Mouse (Mus musculus): Measurements from ENCODE around the gene Rnf43.

The Rnf43 gene

DNA sequence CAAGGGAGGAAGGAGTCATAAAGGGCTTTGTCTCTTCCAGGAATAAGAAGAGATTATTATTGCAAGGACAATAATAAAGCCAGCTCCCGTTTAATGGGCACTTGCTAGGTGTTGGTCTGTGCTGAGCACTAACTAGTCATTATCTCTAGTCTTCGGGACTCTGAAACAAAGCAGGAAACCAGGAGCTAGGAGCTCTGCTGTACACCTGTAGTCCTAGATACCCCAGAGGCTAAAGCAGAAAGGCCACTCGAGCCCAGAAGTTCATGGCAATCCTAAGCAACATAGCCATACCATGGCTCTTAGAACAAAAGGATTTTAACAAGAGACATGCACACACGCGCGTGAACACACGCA, 47.7 kb downstream of the Rnf43 start:
- no peak for DNase-seq (ENCODE audit: low spot score)

DNA sequence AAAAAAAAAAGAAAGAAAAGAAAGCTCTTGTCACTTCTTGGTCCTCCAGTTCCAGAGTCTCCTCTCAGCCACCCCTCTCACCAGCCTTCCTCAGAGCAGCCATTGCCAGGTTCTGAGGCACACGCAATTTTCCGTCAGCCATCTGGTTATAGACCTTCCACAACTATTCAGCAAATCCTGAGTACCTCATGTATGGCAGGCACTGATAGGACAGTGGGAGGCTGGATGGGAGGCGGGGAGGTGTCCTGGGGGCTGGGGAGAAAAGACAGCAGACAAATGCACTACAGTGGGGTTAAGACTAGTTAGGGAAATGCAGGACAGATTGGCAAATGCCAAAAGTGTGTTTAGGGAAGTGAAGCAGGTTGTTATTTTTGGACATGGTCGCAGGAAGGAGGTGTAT, 49.7 kb downstream of the Rnf43 start:
- no peak for DNase-seq (ENCODE audit: low spot score)

DNA sequence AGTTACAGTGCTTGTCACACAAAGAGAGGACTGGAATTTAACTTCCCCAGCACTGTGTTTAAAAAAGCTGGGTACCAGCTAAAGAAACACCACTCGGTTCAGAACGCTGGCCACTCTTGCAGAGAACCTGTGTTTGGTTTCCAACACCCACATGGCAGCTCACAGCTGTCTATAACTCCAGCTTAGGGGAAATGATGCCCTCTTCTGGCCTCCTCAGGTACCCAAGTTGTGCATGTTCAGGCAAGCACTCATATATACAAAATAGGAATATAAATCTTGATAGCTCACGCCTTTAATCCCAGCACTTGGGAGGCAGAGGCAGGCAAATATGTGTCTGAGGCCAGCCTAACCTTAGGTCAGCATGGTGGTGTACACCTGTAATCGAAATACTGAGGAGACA, 53.5 kb downstream of the Rnf43 start:
- no peak for DNase-seq (ENCODE audit: low spot score)

DNA sequence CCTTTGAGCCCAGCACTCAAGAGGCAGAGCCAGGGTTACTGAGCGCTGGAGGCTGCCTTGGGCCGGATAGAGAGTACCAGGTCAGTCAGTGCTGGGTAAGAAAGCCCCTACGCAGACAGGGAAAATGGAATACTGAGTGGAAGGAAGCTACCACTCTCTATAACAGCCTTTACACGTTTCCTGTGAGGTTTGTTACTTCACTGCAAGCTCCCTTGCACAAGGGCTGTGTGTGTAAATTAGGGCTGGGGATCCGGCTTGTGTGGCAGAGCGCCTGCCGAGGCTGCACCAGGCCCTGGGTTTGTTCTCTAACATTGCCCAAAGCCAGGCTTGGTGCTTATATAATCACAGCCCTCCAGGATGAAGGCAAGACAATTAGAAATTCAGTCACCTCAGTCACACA, 57.0 kb downstream of the Rnf43 start:
- no peak for DNase-seq (ENCODE audit: low spot score)

DNA sequence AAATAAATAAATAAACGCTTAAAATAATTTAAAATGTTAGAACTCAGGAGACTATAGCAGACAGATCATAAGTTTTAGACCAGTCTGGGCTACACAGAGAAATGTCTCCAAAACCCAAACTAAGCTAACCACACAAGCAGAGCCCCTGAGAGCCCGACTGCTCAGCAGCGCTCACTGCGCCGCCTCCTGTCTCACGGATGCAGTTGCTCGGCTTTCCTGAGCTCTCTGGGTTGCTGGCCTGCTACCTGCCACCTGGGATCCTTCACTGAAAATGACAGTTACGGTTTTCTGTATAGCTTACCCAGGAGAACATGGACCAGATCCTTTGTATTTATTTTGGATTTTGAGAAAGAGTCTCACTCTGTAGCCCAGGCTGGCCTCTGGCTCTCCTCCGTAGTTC, 57.8 kb downstream of the Rnf43 start:
- DNase-seq (ENCODE audit: low spot score) = peak; percentile 79

DNA sequence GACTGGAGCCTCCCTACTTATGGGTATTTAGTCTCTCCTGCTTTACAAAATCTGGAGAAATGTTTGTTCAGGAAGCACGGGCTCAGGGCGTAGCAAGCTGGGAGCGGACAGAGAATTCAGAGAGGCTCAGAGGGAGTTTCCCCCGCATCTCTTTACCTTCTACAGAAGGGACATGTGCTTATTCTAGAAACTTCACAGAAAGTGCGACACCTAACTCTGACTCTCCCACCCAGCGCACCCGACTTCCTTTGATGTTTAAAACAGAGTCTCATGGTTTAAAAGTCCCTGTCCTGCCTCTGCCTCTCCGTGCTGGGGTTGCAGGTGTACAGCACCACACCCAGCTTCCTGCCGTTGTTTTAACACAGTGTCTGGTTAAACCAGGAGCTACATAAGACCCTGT, 58.3 kb downstream of the Rnf43 start:
- peak; percentile 90 for DNase-seq (ENCODE audit: low spot score)

DNA sequence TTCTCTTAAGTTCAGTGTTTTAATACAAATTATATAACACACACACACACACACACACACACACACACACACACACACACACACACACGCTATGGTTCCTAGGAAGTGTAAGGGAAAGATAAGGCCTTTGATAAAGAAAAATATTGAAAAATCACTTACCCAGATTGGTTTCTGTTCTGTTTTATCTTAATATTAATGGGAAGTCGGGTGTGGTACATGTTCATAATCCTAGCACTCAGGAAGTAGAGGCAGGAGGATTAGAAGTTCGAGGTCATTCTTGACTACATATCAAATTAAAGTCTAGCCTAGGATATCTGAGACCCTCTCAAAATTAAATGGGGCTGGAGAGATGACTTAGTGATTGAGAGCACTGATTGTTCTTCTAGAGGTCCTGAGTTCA, 59.6 kb downstream of the Rnf43 start:
- DNase-seq (ENCODE audit: low spot score) = no peak

DNA sequence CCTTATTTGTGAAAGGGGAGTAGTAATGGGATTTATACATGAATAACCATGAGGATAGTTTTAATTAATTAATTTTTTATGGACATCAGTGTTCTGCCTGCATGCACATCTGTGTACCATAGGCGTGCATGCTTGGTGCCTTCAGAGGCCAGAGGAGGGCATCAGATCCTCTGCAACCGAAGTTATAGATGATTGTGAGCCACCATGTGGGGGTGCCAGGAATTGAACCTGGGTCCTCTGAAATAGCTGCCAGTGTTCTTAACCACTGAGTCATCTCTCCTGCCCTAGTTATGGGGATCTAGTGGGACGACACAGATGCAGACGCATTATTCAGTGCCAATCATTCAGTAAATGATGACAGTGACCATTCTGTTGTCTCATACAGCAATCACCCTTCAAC, 60.4 kb downstream of the Rnf43 start:
- DNase-seq (ENCODE audit: low spot score) = no peak

DNA sequence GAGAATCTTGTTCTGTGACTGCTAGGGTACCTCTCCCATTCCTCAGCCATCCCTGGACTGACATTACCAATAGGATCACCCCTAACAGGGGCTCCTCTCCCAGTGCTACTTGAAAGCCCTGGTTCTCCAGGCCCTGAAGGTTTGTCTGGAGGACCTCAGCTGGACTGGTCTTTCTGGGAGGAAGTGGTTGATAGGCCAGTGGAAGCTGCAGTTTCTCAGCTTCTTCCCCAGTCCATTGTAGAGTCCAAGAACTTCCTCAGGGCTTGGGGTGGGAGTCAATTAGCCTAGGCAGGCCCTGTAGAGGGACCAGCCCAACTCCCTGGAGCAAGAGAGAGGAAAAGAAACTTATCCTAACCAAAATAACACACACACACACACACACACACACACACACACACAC, 63.0 kb downstream of the Rnf43 start:
- DNase-seq (ENCODE audit: low spot score) = no peak

DNA sequence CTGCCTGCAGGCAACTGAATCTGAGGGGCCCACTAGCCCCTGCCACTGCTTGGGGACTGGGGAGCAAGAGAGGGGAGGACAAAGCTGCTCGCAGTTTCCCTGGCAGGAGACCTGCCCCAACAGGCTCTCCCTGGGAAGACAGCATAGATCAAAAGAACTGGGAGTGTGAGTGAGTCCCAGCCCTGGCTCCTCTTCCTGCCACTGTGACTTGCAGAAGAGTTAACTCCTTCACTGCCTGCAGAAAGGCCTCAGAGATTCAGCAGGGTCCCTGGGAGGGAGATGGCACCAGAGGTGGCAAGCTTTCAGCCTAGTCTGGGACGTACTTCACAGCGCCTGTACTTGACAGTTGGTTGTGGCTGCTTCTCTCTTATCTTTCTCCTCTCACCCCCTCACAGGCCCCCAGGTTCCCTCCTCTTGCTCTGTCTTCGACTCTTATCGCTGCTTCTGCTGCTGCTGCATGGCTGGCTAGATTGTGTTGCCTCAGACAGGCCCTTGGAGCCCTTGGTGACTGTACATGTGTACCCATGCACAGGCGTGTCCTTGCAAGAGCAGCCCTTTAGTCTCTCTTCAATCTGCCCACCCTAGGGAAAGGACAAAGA, 63.5 kb downstream of the Rnf43 start:
- DNase-seq (ENCODE audit: low spot score) = peak; percentile 21

DNA sequence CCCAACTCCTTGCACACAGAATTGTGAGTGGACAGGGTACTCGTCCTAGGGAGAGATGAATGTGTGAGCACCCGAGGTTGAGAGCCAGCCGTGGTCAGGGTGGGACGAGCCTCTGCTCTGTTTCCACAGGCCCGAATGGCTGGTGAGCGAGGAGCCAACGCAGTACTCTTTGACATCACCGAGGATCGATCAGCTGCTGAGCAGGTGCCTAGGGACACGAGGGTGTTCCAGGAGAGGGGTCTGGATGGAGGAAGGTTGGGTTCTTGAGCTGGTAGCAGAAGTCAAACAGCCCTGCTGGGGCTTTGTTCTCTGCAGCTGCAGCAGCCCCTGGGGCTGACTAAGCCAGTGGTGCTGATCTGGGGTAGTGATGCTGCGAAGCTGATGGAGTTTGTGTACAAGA, 64.5 kb downstream of the Rnf43 start:
- DNase-seq (ENCODE audit: low spot score) = no peak

DNA sequence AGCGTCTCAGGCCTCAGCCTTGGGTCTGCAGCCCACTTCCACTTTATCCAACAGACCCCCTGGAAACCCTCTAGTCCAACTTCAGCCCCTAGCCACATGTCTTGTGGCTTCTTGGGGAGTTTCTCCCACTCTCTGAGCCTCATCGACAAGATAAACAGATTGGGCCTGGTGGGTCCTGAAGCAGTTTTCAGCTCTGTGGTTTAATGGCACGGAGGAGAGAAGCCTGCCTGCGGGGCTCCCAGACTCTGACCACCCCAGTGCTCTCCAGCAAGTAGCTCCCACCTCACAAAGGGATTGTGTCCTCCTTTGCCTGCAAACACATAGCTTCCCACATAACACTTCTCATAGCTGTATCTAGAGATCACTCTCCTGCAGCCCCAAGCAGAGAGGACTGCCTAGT, 64.9 kb downstream of the Rnf43 start:
- DNase-seq (ENCODE audit: low spot score) = no peak

DNA sequence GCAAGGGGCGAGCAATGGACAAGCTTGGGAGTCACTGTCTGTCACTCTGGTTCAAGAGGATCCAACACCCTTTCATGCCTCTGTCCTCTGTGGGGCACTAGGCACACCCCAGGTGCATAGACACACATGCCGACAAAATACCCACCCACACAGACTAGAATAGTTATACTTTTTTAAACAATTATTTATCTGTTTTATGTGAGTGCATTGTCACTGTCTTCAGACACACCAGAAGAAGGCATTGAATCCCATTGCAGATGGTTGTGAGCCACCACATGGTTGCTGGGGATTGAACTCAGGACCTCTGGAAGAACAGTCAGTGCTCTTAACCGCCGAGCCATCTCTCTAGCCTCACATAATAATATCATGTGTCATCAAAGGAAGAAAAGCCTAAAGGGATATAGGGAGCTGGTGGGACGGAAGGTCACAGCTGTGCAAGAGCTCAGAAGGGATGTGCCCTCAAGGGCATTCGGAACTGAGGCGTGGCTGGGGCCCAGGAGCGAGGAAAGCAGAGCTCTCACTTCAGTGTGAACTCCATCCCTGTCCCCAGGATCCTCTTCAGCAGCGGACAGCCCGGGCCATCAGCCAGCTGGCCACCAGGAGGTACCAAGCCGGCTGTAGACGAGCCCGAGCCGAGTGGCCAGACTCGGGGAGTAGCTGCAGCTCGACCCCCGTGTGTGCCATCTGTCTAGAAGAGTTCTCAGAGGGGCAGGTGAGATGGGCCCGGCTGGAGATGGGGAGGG, 66.5 kb downstream of the Rnf43 start:
- DNase-seq (ENCODE audit: low spot score) = no peak

DNA sequence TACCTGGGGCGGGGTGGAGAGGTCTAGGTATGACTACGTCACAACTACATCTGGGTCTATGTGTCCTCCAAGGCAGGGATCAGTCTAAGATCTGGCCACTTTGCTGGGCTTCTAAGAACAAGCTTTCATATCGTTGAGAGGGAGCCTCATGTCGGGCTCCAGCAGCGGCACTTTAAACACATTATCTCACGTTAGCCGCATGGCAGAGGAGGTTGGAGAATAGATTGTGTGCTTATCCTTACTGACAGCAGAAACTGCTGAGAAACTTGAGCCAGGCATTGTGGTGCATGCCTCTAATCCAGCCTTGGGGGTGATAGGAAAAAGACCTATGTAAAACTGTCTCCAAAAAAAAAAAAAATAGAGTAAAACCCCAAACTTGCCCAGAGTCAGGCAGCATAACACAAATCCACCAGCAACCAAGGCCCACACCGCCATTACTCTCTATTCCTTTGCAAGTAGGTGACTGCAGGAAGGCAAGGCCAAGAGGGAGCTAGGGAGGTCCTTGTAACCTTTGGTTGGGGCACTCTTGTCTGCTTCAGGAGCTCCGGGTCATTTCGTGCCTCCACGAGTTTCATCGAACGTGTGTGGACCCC, 67.2 kb downstream of the Rnf43 start:
- DNase-seq (ENCODE audit: low spot score) = no peak

DNA sequence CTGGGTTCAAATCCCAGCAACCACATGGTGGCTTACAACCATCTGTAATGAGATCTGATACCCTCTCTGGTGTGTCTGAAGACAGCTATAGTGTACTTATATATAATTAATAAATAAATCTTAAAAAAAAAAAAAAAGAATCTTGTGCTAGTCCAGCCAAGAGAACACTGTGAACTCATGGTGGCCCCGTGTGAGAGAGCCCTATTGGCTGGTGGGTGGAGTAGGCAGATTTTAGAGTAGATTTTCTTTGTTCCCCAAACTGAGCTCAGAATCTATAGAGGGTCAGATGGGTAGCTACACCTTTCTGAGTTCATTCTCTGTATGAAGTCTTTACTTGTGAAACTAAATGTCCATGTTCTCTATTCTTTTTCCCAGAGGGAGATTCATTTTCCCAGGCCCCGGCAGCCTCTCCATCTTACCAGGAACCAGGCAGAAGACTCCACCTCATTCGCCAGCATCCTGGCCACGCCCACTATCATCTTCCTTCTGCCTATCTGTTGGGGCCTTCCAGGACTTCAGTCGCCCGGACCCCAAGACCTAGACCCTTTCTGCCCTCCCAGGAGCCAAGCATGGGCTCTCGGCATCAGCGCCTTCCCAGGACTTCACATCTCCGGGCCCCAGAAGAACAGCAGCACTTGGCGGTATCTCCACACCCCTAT, 68.3 kb downstream of the Rnf43 start:
- DNase-seq (ENCODE audit: low spot score) = no peak

DNA sequence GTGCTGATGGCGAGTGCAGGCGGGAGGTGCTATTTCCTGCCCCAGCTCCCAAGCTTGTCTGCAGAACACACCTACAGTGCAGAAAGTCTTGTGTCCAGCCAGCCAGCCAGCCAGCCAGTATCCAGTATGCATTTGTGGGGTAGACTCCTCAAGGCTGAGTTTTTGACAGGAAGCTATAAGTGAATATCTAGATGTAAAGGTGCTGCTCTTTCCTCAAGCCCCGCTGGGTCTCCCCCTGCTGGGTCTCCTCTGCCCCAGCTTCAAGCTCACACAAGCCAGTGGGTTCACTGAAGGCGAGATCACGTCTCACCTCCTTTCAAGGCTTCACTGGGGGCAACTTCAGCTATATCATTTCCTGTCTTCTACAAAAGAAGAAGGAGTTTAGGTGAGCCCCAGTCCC, 71.8 kb downstream of the Rnf43 start:
- peak; percentile 56 for DNase-seq (ENCODE audit: low spot score)

DNA sequence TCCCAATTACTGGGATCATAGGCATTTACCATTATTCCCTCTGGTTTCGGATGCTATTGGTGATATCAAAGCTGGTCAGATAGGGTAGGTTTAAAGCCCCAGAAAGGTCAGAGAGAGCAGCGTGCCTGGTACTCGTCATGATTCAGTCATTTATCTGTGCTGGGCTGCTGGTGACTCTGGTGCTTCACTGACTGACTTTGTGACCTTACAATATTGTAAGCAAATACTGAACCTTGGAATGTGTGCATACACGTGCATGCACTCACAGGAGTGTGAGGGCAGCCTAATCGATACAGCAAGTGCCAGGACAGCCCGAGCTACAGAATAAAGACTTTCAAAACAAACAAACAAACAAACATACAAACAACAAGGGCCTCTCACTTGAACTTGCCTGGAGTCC, 73.2 kb downstream of the Rnf43 start:
- DNase-seq (ENCODE audit: low spot score) = no peak

DNA sequence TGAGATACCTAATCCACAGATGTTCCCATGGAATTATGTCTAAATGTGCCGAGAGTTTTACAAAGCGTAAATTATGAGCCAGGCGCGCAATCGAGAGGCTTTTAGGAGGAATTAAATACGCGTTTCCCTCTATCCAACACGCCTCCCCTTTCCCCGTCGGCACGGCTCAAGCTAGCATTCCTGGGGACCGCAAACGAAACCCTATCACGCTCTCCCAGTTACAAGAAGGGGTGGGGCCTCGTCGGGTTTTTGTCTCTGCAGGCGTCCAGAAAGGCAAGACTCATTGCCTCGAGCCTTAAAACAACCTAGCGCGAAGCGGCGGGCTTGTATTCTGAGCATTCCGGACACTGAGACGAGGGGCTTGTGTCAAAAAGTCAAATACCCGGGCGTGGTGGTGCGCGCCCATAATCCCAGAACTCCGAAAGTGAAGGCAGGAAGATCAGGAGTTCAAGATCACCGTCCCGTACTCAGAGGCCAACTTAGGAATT, 74.2 kb downstream of the Rnf43 start:
- DNase-seq (ENCODE audit: low spot score) = peak; percentile 57

DNA sequence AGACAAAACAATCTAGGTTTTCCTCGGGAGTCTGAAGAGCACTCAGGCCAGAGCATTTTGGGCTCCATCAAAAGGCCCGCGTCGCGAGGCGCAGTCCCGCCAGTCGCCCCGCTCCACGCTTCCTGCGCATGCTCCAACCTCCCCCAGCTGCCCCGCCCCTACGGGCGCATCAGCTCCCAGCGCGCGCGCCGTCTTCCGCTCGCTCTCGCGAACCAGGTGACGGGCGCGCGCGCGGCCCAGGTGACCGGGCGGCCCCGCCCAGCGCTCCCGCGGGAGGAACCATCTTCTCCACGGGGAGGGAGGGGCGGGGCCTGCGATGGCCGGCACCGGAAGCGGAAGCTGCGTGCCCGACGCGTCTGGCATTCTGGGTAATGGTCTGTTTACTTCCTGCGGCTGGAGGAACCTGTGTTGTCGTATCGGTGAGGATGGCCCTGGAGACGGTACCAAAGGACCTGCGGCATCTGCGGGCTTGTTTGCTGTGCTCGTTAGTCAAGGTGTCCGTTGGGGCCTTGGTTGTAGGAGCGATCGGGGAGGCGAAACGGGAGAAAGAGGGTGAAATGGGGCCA, 74.7 kb downstream of the Rnf43 start, which contains the start of gene Supt4a:
Gene Supt4a (plus strand): TSS at position 378 of the 566 bp plus-strand sequence.
- DNase-seq (ENCODE audit: low spot score) = peak; percentile 96

DNA sequence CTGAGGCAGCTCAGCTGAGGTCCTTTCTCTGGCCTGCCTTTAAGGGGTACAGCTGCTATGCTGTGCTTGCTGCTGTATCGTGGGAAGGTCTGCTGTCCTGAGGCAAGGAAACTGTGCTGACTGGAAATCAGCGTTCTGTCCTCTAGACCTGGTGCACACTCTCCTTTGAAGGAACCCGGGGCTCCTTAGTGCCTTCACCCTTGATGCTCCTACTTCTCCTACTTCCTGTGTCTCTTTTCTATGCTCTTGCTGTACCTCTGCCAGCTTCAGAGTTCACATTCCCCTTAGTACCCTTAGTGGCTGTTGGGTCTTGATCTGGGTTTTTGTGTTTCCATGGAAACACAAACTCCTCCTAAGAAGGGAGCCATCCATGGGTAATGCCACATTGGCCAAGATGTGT, 81.2 kb downstream of the Rnf43 start:
- DNase-seq (ENCODE audit: low spot score) = no peak

DNA sequence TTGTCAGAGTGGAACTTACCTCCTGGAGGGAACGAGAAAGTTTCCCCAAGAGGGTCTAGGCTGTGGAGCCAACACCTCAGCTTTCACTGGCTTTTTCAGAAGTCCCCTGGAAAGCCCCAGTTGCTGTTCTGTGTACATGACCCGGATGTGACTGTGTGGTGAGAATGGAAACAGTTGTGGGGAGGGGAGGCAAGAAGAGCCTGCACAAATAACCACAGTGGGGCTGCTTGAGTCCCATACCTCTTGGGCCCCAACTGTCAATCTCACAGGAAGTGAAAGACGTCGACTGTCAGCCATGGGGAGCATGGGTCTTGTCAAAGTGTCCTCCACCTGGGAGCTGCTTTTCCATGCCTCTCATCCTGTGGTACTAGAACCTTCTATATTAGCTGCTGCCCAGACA, 82.4 kb downstream of the Rnf43 start:
- peak; percentile 93 for DNase-seq (ENCODE audit: low spot score)

DNA sequence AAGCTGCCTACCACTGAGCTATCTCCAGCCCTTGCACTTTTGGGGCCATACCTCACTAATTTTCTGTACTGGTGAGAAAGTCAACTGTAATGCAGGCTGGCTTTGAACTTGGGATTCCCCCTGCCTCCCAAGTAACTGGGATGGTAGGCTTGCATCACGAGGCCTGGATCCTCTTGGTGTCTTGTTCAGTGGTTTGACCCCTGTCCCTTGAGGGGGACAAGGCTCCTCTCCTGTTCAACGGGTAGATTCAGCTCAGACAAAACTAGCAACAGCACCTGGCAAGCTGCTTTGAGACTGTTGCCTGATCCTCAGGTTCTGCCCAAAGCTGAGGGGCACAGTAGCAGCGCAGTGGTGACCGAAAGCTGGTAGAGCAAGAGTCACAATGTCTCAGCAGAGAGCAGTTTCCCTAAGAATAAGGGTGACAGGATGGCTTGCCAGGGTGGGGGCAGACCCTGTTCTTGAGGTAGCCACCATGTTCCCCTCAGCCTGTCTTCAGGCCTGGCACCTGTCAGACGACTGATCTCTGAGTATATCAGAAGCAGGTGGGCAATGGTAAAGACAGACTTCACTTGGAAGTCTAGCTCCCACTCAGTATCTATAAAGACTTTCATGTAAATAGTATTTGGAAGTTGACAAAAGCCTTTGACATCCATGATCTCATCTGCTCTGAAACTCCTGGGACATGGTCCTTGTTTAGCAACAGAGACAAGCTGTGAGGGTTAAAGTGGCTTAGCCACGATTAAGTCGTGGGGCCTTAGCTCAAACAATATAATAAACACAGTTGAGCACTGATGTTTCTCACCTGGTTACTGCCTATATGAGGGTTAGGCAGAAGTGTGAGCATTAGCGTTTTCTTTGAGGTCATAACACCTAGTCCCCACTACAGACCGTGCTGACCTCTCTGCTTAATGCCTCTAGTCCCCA, 83.4 kb downstream of the Rnf43 start:
- no peak for DNase-seq (ENCODE audit: low spot score)
